Mouse (Mus musculus) lung, embryonic 16.5 days (tissue): ENCODE data around the gene Mrpl47. TPM values are rescaled to one million over a fixed set of nuclear protein-coding genes. Genes with fewer than 3 reads are reported as not detected.
A peak's percentile ranks its signal among the peaks of the same experiment; 100 is the strongest.

ENCODE experiments used
- ATAC-seq: fragments of 200-750 bp; cut with Nextera tagmentation; 2 replicates; pipeline ENCODE4 v1.8.0; 2017; ENCODE audit warnings: low read depth, mild to moderate bottlenecking, moderate library complexity
- H3K27ac ChIP-seq: fragments of 300-500 bp; sonication (generic); 2 replicates; pipeline ENCODE4 v1.5.1; 2014; ENCODE audit warnings: mild to moderate bottlenecking, control low read depth, low read length
- H3K27me3 ChIP-seq: fragments of 300-500 bp; sonication (generic); 2 replicates; pipeline ENCODE4 v1.6.1; 2014; ENCODE audit warnings: low read depth, low read length, mixed read lengths; ENCODE audit not compliant: control insufficient read depth, insufficient read depth
- H3K36me3 ChIP-seq: fragments of 300-500 bp; sonication (generic); 2 replicates; pipeline ENCODE4 v1.6.1; 2014; ENCODE audit warnings: low read length; ENCODE audit not compliant: control insufficient read depth, insufficient read depth
- H3K4me1 ChIP-seq: fragments of 300-500 bp; sonication (generic); replicated peaks from 2 replicates; pipeline ENCODE4 v1.6.1; 2014; ENCODE audit warnings: low read length, mixed read lengths; ENCODE audit not compliant: control insufficient read depth, insufficient read depth
- H3K4me2 ChIP-seq: fragments of 300-500 bp; sonication (generic); 2 replicates; pipeline ENCODE4 v1.6.1; 2014; ENCODE audit warnings: low read depth, low read length, control low read depth
- H3K4me3 ChIP-seq: fragments of 300-500 bp; sonication (generic); 2 replicates; pipeline ENCODE4 v1.5.1; 2014; ENCODE audit warnings: mild to moderate bottlenecking, low read length, control low read depth
- H3K9ac ChIP-seq: fragments of 300-500 bp; sonication (generic); 2 replicates; pipeline ENCODE4 v1.6.1; 2014; ENCODE audit warnings: low read length, control low read depth
- H3K9me3 ChIP-seq: fragments of 300-500 bp; sonication (generic); 2 replicates; pipeline ENCODE4 v1.6.1; 2016; ENCODE audit warnings: low read length; ENCODE audit not compliant: control insufficient read depth
- WGBS: fragments of 180-500 bp; shearing (Covaris S2); extraction: QIAGEN DNeasy Blood & Tissue Kit; methylation state at CpG from one replicate; pipeline ENCODE4 v1.1.7; 2014; 5-methylcytosine and 5-hydroxymethylcytosine counted together
- polyA plus RNA-seq: library from polyadenylated mRNA; unstranded; fragments of >200 nt; fragmentation: Nextera tagmentation; extraction: Ambion mirVana; gene quantifications from 2 replicates; pipeline ENCODE4 v1.2.1, GENCODE M21; 2015

Gene Mrpl47
- polyA plus RNA-seq, 1 experiment from 2014 or later, result 28.9 TPM

DNA sequence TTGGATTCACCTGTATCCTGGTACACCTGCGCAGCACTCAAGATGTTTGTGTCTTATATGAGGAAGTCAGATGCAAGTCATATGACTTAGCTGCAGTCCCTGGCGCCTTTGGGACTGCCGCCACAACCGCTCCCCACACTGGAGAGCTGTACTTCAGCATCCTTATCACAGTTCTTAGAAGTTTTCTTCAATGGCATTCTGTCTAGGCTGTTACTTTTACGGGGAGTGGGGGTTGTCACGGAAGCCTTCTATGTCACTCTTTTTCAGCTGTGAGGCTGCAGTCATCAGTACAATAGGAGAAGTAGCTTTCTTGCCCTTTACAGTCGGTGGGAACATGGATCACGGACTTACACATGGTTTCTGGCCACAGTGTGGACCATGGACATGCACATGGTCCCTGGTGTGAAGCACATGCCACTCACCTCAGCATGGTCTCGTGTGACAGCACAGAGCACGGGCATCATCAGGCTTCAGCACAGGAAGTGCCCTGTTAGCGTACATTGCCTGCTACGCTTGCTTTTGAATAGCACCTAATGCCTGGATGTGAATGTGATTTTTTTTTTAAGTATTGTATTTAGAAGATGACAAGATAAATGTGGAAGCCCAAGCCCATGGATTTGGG is 54.4 kb downstream of the Mrpl47 start:
- Histone ChIP-seq H3K4me2 (no peak overlapping the region), H3K9ac (no peak overlapping the region), H3K4me3 (no peak overlapping the region), H3K9me3 (no peaks in the 10 kb centered on the region), H3K4me1 (no peaks in the 10 kb centered on the region), H3K27me3 (no peaks in the 10 kb centered on the region), H3K36me3 (no peaks in the 10 kb centered on the region), H3K27ac (no peak overlapping the region)
- ATAC-seq, result peak; percentile 71; the same call in 1 of the 2 replicates
- WGBS, result 51% methylated on average over 11 of the region's 12 CpGs

DNA sequence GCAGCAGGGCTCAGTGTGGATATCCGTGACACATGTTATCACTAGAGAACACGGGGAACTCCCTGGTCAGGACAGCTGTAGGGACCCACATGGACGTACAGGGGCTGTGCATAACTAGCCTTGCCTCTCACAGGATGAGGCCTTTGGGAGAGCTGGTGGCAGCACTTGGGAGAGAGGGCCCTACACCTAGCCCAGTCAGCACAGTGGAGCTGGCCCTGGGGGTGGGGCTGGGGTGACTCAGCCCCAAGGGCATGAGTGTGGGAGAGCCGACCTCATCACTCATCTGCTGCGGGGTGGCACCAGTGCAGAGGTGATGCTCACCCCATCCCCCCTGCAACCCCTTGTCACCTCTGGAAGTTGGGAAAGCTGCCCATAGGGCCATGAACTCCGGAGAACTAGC is 61.0 kb downstream of the Mrpl47 start:
- H3K27ac ChIP-seq, result no peak overlapping the region
- H3K27me3 ChIP-seq, result no peaks in the 10 kb centered on the region
- H3K36me3 ChIP-seq, result no peaks in the 10 kb centered on the region
- H3K9me3 ChIP-seq, result no peaks in the 10 kb centered on the region
- ATAC-seq, result no peak
- H3K4me1 ChIP-seq, result no peaks in the 10 kb centered on the region
- no peak overlapping the region for H3K9ac ChIP-seq
- no peak overlapping the region for H3K4me2 ChIP-seq
- no peak overlapping the region for H3K4me3 ChIP-seq
- WGBS, result 76% methylated on average over 6 of the region's 6 CpGs

Other genes starting within 250 kb of the Mrpl47 start
- gene Kcnmb3, start 245.4 kb downstream of the Mrpl47 start, polyA plus RNA-seq, result 0.09 and 0.13 TPM in 2 replicates
- gene Zfp639, start 227.3 kb downstream of the Mrpl47 start, polyA plus RNA-seq, result 36.1 and 37.0 TPM in 2 replicates
- gene Mfn1, start 208.1 kb downstream of the Mrpl47 start, polyA plus RNA-seq, result 23.8 and 32.2 TPM in 2 replicates
- 83.1 and 89.1 TPM in 2 replicates for gene Gnb4, start 121.0 kb downstream of the Mrpl47 start, polyA plus RNA-seq
- 152 and 155 TPM in 2 replicates for gene Actl6a, start 31.3 kb downstream of the Mrpl47 start, polyA plus RNA-seq
- 303 and 310 TPM in 2 replicates for gene Ndufb5, start 615 bp downstream of the Mrpl47 start, polyA plus RNA-seq
- gene Usp13, start 79.9 kb upstream of the Mrpl47 start, polyA plus RNA-seq, result 7.0 and 7.2 TPM in 2 replicates